Mouse (Mus musculus): ENCODE measurements at regions not wholly inside any gene's neighbourhood (a gene's known extent, or its start where the extent isn't known, plus 50 kb on each side); places are given as distances from the start of the nearest gene placed in this dataset.
"Not testable (repeated sequence)": the region's sequence is repeated elsewhere in the genome, so short reads cannot be mapped to it uniquely, and the experiment has no call there.

- no peak for DNase-seq
These were observed 213.2 kb upstream of the Stxbp6 start for GRCm38 (mm10) chr12:45287759-45288158.

- DNase-seq = no peak
These were observed 181.8 kb upstream of the Stxbp6 start for GRCm38 (mm10) chr12:45256309-45256708.

GRCm38 (mm10) chr12:45211131-45211530, 136.6 kb upstream of the Stxbp6 start:
- no peak for DNase-seq

GRCm38 (mm10) chr12:45195304-45195920, 120.9 kb upstream of the Stxbp6 start:
- no peak for DNase-seq

- DNase-seq = peak; percentile 20
These were observed 112.6 kb upstream of the Stxbp6 start for GRCm38 (mm10) chr12:45187149-45187548.

GRCm38 (mm10) chr12:45184510-45184909, 110.0 kb upstream of the Stxbp6 start:
- DNase-seq = no peak

GRCm38 (mm10) chr12:45177454-45177853, 102.9 kb upstream of the Stxbp6 start:
- no peak for DNase-seq

GRCm38 (mm10) chr12:45175259-45175658, 100.8 kb upstream of the Stxbp6 start:
- not testable (repeated sequence) for DNase-seq

- peak; percentile 81 for DNase-seq
These were observed 97.6 kb upstream of the Stxbp6 start for GRCm38 (mm10) chr12:45171927-45172642.

GRCm38 (mm10) chr12:45162011-45162410, 87.5 kb upstream of the Stxbp6 start:
- DNase-seq = peak; percentile 57

GRCm38 (mm10) chr12:45161581-45161980, 87.1 kb upstream of the Stxbp6 start:
- peak; percentile 26 for DNase-seq

GRCm38 (mm10) chr12:45158986-45159385, 84.5 kb upstream of the Stxbp6 start:
- no peak for DNase-seq

GRCm38 (mm10) chr12:45137438-45138018, 63.0 kb upstream of the Stxbp6 start:
- DNase-seq = no peak

- DNase-seq = no peak
These were observed 58.9 kb upstream of the Stxbp6 start for GRCm38 (mm10) chr12:45133415-45133814.

- DNase-seq = no peak
These were observed 56.6 kb upstream of the Stxbp6 start for GRCm38 (mm10) chr12:45131139-45131538.

GRCm38 (mm10) chr12:45125866-45126265, 51.4 kb upstream of the Stxbp6 start:
- DNase-seq = peak; percentile 53

Data from lung, postnatal 36 days (tissue).